Mouse (Mus musculus) midbrain, embryonic 11.5 days (tissue): ENCODE measurements around the gene Olfr835. TPM values are rescaled to one million over a fixed set of nuclear protein-coding genes. Genes with fewer than 3 reads are reported as not detected.

Experiments
- ATAC-seq: fragments of 200-750 bp; cut with Nextera tagmentation; 2 replicates; pipeline ENCODE4 v1.8.0; 2017; ENCODE audit warnings: moderate TSS enrichment, moderate library complexity; ENCODE audit not compliant: low FRiP score
- DNase-seq: peaks from one replicate; pipeline ENCODE4 v3.0.0; 2015; ENCODE audit warnings: low spot score; ENCODE audit errors: missing footprints
- H3K27ac ChIP-seq: fragments of 300-500 bp; sonication (generic); 2 replicates; pipeline ENCODE4 v1.5.1; 2014; ENCODE audit warnings: low read depth, low read length
- H3K27me3 ChIP-seq: fragments of 300-500 bp; sonication (generic); 2 replicates; pipeline ENCODE4 v1.6.1; 2014; ENCODE audit warnings: mild to moderate bottlenecking, low read length, moderate library complexity, mixed read lengths; ENCODE audit not compliant: control insufficient read depth, insufficient read depth
- H3K36me3 ChIP-seq: fragments of 300-500 bp; sonication (generic); 2 replicates; pipeline ENCODE4 v1.6.1; 2014; ENCODE audit warnings: mild to moderate bottlenecking, low read length, moderate library complexity, mixed read lengths; ENCODE audit not compliant: control insufficient read depth, insufficient read depth
- H3K4me1 ChIP-seq: fragments of 300-500 bp; sonication (generic); 2 replicates; pipeline ENCODE4 v1.6.1; 2014; ENCODE audit warnings: low read length; ENCODE audit not compliant: control insufficient read depth, insufficient read depth
- H3K4me2 ChIP-seq: fragments of 300-500 bp; sonication (generic); 2 replicates; pipeline ENCODE4 v1.6.1; 2014; ENCODE audit warnings: mild to moderate bottlenecking, moderate library complexity
- H3K4me3 ChIP-seq: fragments of 300-500 bp; sonication (generic); 2 replicates; pipeline ENCODE4 v1.5.1; 2014; ENCODE audit warnings: low read depth, low read length
- H3K9ac ChIP-seq: fragments of 300-500 bp; sonication (generic); 2 replicates; pipeline ENCODE4 v1.6.1; 2014; ENCODE audit warnings: low read length
- H3K9me3 ChIP-seq: fragments of 300-500 bp; sonication (generic); 2 replicates; pipeline ENCODE4 v1.6.1; 2016; ENCODE audit warnings: low read length; ENCODE audit not compliant: control insufficient read depth
- WGBS: fragments of 180-500 bp; shearing (Covaris S2); extraction: QIAGEN DNeasy Blood & Tissue Kit; methylation state at CpG from one replicate; pipeline ENCODE4 v1.1.7; 2014; 5-methylcytosine and 5-hydroxymethylcytosine counted together
- polyA plus RNA-seq: library from polyadenylated mRNA; unstranded; fragments of >200 nt; fragmentation: Nextera tagmentation; extraction: Ambion mirVana; gene quantifications from 2 replicates; pipeline ENCODE4 v1.2.1, GENCODE M21; 2014

Olfr835 gene
- polyA plus RNA-seq: not detected in 2 replicates

DNA sequence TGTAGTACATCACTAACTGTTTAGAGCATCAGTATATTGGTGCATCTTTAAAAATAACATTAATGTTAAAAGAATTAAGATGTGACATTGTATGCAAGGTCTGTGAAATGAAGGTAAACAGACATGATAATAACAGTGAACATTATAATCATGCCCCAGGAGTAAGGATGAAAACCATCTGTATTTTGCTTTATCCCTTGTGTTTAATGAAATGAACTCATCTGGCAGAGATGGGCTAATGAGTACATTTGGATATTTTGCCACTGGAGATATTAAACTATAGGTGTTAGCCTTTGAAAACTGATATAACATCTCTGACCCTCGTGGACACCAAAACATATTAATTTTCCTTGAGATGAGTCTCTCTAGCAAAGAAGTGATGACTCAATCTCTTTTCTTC is at the start of gene Olfr835:
TSS of gene Olfr835 (plus strand) at position 301 of the 400 bp plus-strand sequence.
- no peak for ATAC-seq
- no peaks in the 10 kb centered on the region for H3K27me3 ChIP-seq
- no peak within 1 kb of the TSS for H3K4me3 ChIP-seq
- DNase-seq: no peak
- no peaks in the 10 kb centered on the region for H3K4me1 ChIP-seq
- no peak within 1 kb of the TSS for H3K27ac ChIP-seq
- H3K9ac ChIP-seq: no peak within 1 kb of the TSS
- H3K4me2 ChIP-seq: no peak within 1 kb of the TSS
- H3K36me3 ChIP-seq: no peaks in the 10 kb centered on the region
- no peaks in the 10 kb centered on the region; the same call in 1 of the 2 replicates for H3K9me3 ChIP-seq
- whole genome bisulfite sequencing: 53% methylated on average over 1 of the region's 1 CpGs

DNA sequence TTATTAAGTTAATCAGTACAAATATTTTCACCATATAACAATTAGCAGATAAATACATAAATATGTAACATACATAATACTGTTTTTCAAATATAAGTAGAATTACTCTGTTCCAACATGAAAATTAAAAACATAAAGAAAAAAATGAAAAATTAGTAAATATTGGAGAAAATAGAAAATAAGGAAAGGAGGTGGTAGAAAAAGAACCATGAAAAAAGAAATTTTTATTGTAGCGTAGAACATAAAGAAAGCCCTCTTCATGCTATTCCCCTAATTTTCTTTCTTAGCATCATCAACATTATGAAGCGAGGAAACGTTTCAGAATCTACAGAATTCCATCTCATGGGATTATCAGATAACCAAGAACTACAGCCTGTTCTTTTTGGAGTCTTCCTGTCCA is 44.8 kb upstream of the Olfr835 start, which contains the start of gene Olfr834:
TSS of gene Olfr834 (plus strand) at position 301 of the 400 bp plus-strand sequence.
- Histone ChIP-seq H3K4me3 (no peak within 1 kb of the TSS), H3K27ac (no peak within 1 kb of the TSS), H3K9me3 (no peaks in the 10 kb centered on the region; the same call in 1 of the 2 replicates), H3K9ac (no peak within 1 kb of the TSS), H3K36me3 (no peaks in the 10 kb centered on the region), H3K4me2 (no peak within 1 kb of the TSS), H3K27me3 (no peaks in the 10 kb centered on the region), H3K4me1 (no peaks in the 10 kb centered on the region)
- no peak for DNase-seq
- ATAC-seq: no peak
- WGBS: 81% methylated on average over 3 of the region's 3 CpGs

DNA sequence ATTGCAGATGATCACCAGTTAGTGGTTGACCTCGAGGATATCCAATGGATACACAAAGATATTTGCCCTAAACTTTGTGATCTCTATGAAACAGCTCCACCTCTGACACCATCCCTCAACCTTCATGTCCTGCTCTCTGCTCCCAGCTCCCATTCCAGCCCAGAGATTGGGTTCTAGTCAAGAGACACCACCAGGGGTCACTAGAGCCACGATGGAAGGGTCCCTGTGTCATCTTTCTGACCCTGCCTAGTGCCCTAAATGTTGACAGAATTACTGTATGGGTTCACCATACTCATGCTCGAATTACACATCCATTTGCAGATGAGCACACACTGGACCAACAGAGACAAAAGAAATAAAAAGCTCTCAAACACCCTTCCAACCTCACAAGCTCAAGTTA is 52.5 kb downstream of the Olfr835 start:
- Histone ChIP-seq H3K36me3 (no peaks in the 10 kb centered on the region), H3K4me1 (no peaks in the 10 kb centered on the region), H3K9me3 (no peaks in the 10 kb centered on the region; the same call in none of the 2 replicates), H3K9ac (no peak overlapping the region), H3K27ac (no peak overlapping the region), H3K4me2 (no peak overlapping the region), H3K27me3 (no peaks in the 10 kb centered on the region), H3K4me3 (no peak overlapping the region)
- ATAC-seq (no peak), DNase-seq (no peak)
- WGBS: 44% methylated on average over 3 of the region's 3 CpGs

Other genes with a start within 250 kb of the Olfr835 start
- gene Olfr828, start 213.2 kb upstream of the Olfr835 start, polyA plus RNA-seq: not detected in 2 replicates
- gene Olfr829, start 177.8 kb upstream of the Olfr835 start, polyA plus RNA-seq: not detected in 2 replicates
- not detected in 2 replicates for gene Olfr830, start 158.0 kb upstream of the Olfr835 start, polyA plus RNA-seq
- not detected in 2 replicates for gene Olfr832, start 95.6 kb upstream of the Olfr835 start, polyA plus RNA-seq
- gene Olfr834, start 44.7 kb upstream of the Olfr835 start, polyA plus RNA-seq: not detected in 2 replicates
- gene Olfr836, start 87.6 kb downstream of the Olfr835 start, polyA plus RNA-seq: not detected in 2 replicates
- not detected in 2 replicates for gene Olfr837, start 103.6 kb downstream of the Olfr835 start, polyA plus RNA-seq
- gene Olfr839-ps1, start 144.6 kb downstream of the Olfr835 start, polyA plus RNA-seq: not detected in 2 replicates
- gene Olfr843, start 219.3 kb downstream of the Olfr835 start, polyA plus RNA-seq: not detected in 2 replicates